Mouse (Mus musculus): ENCODE data around the gene Vmn2r115. TPM values are rescaled to one million over a fixed set of nuclear protein-coding genes. Genes with fewer than 3 reads are reported as not detected.

The Vmn2r115 gene
- not detected for polyA plus RNA-seq (2014; fragmentation: Illumina TruSeq; extraction: RNeasy Lipid Tissue Mini Kit (QIAGEN cat#74804); ENCODE audit: insufficient read depth, low read depth, low replicate concordance)

DNA sequence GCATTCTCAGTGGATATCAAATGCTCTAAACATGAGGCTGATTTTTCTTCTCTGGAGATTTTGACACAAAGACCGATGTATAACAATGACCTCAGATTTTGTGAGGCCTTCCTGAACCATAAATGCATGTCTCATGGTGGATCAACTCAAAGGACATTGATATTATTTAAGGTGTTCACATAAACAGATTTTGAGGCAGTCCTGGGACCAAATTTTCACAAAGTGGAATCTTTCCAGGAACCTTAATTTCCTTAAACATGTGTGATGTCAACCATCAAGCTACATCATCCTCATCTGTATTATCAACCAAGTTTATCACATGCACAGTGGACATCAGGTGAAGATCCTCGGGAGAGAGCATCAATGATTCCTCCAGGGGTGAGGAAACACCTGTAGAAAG, at the start of gene Vmn2r115:
Gene Vmn2r115, plus strand, starts transcription at position 301 of the 400 bp plus-strand sequence.

DNA sequence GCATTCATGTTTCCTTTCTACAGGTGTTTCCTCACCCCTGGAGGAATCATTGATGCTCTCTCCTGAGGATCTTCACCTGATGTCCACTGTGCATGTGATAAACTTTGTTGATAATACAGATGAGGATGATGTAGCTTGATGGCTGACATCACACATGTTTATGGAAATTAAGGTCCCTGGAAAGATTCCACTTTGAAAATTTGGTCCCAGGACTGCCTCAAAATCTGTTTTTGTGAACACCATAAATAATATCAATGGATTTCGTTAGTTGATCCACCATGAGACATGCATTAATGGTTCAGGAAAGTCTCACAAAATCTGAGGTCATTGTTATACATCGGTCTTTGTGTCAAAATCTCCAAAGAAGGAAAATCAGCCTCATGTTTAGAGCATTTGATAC, 31.1 kb upstream of the Vmn2r115 start, which contains the start of gene Vmn2r114:
Gene Vmn2r114, minus strand, starts transcription at position 101 of the 400 bp plus-strand sequence.

DNA sequence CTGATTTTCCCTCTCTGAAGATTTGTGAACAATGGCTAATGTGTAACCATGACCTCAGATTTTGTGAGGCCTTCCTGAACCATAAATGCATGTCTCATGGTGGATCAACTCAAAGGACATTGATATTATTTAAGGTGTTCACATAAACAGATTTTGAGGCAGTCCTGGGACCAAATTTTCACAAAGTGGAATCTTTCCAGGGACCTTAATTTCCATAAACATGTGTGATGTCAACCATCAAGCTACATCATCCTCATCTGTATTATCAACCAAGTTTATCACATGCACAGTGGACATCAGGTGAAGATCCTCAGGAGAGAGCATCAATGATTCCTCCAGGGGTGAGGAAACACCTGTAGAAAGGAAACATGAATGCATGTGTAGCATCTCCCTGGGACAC, 40.8 kb downstream of the Vmn2r115 start, which contains the start of gene Vmn2r116:
Gene Vmn2r116, plus strand, starts transcription at position 301 of the 400 bp plus-strand sequence.

Other genes starting within 250 kb of the Vmn2r115 start
- 4.8 TPM for gene Zfp40, start 150.5 kb upstream of the Vmn2r115 start, polyA plus RNA-seq (2014; fragmentation: Illumina TruSeq; extraction: RNeasy Lipid Tissue Mini Kit (QIAGEN cat#74804); ENCODE audit: insufficient read depth, low read depth, low replicate concordance)
- not detected for gene Vmn2r114, start 31.2 kb upstream of the Vmn2r115 start, polyA plus RNA-seq (2014; fragmentation: Illumina TruSeq; extraction: RNeasy Lipid Tissue Mini Kit (QIAGEN cat#74804); ENCODE audit: insufficient read depth, low read depth, low replicate concordance)
- gene Vmn2r116, start 40.9 kb downstream of the Vmn2r115 start, polyA plus RNA-seq (2014; fragmentation: Illumina TruSeq; extraction: RNeasy Lipid Tissue Mini Kit (QIAGEN cat#74804); ENCODE audit: insufficient read depth, low read depth, low replicate concordance), result not detected
- gene Vmn2r117, start 136.0 kb downstream of the Vmn2r115 start, polyA plus RNA-seq (2014; fragmentation: Illumina TruSeq; extraction: RNeasy Lipid Tissue Mini Kit (QIAGEN cat#74804); ENCODE audit: insufficient read depth, low read depth, low replicate concordance), result not detected
- gene Zfp213, start 220.5 kb downstream of the Vmn2r115 start, polyA plus RNA-seq (2014; fragmentation: Illumina TruSeq; extraction: RNeasy Lipid Tissue Mini Kit (QIAGEN cat#74804); ENCODE audit: insufficient read depth, low read depth, low replicate concordance), result 4.9 TPM